Mouse (Mus musculus) neural tube, embryonic 12.5 days (tissue): Measurements from ENCODE around the gene Nphs1. TPM values are rescaled to one million over a fixed set of nuclear protein-coding genes. Genes with fewer than 3 reads are reported as not detected.
A peak's percentile ranks its signal among the peaks of the same experiment; 100 is the strongest.

Experiments
- ATAC-seq: fragments of 200-750 bp; cut with Nextera tagmentation; 2 replicates; pipeline ENCODE4 v1.8.0; 2017; ENCODE audit warnings: low read depth, mild to moderate bottlenecking, moderate TSS enrichment, moderate library complexity; ENCODE audit not compliant: low FRiP score
- H3K27ac ChIP-seq: fragments of 300-500 bp; sonication (generic); 2 replicates; pipeline ENCODE4 v1.5.1; 2016
- H3K27me3 ChIP-seq: fragments of 300-500 bp; sonication (generic); replicated peaks from 2 replicates; pipeline ENCODE4 v1.6.1; 2016; ENCODE audit warnings: mild to moderate bottlenecking
- H3K36me3 ChIP-seq: fragments of 300-500 bp; sonication (generic); 2 replicates; pipeline ENCODE4 v1.6.1; 2016; ENCODE audit warnings: mild to moderate bottlenecking
- H3K4me1 ChIP-seq: fragments of 300-500 bp; sonication (generic); 2 replicates; pipeline ENCODE4 v1.6.1; 2016
- H3K4me2 ChIP-seq: fragments of 300-500 bp; sonication (generic); replicated peaks from 2 replicates; pipeline ENCODE4 v1.6.1; 2016; ENCODE audit warnings: mild to moderate bottlenecking
- H3K4me3 ChIP-seq: fragments of 300-500 bp; sonication (generic); 2 replicates; pipeline ENCODE4 v1.5.1; 2016
- H3K9ac ChIP-seq: fragments of 300-500 bp; sonication (generic); 2 replicates; pipeline ENCODE4 v1.6.1; 2016; ENCODE audit warnings: mild to moderate bottlenecking
- H3K9me3 ChIP-seq: fragments of 300-500 bp; sonication (generic); 2 replicates; pipeline ENCODE4 v1.6.1; 2016; ENCODE audit warnings: mild to moderate bottlenecking
- WGBS: fragments of 180-500 bp; shearing (Covaris S2); methylation state at CpG from one replicate; pipeline ENCODE4 v1.1.7; 2016; 5-methylcytosine and 5-hydroxymethylcytosine counted together
- polyA plus RNA-seq: library from polyadenylated mRNA; unstranded; fragments of >200 nt; fragmentation: Nextera tagmentation; extraction: Ambion mirVana; gene quantifications from 2 replicates; pipeline ENCODE4 v1.2.1, GENCODE M21; 2016

Nphs1 gene
- polyA plus RNA-seq, 1 experiment from 2014 or later = 3.3 TPM

GRCm38 (mm10) chr7:30533941-30534632, 76.0 kb downstream of the Nphs1 start:
- H3K36me3 ChIP-seq = peaks cover 44% of the 10 kb centered on the region
- peak; percentile 56 for ATAC-seq
- no peaks in the 10 kb centered on the region for H3K27me3 ChIP-seq
- H3K9ac ChIP-seq = peak overlapping the region; percentile 87
- 6% methylated on average over 26 of the region's 26 CpGs for WGBS
- peaks cover 33% of the 10 kb centered on the region for H3K4me1 ChIP-seq
- peak overlapping the region; percentile 77; the same call in 1 of the 2 replicates for H3K27ac ChIP-seq
- H3K9me3 ChIP-seq = no peaks in the 10 kb centered on the region
- H3K4me2 ChIP-seq = peak overlapping the region; percentile 81
- peak overlapping the region; percentile 78 for H3K4me3 ChIP-seq

- peak within 1 kb of the TSS; percentile 87 for H3K9ac ChIP-seq
- ATAC-seq = peak; percentile 89
- H3K4me2 ChIP-seq = peak within 1 kb of the TSS; percentile 81
- peaks cover 33% of the 10 kb centered on the region for H3K4me1 ChIP-seq
- H3K36me3 ChIP-seq = peaks cover 43% of the 10 kb centered on the region
- no peaks in the 10 kb centered on the region for H3K9me3 ChIP-seq
- WGBS = under 1% methylated on average over 79 of the region's 84 CpGs
- H3K27ac ChIP-seq = peak within 1 kb of the TSS; percentile 77
- H3K27me3 ChIP-seq = no peaks in the 10 kb centered on the region
- peak within 1 kb of the TSS; percentile 78 for H3K4me3 ChIP-seq
Measured at GRCm38 (mm10) chr7:30534633-30535577, 76.8 kb downstream of the Nphs1 start, which contains the start of gene Arhgap33. Arhgap33 (minus strand) TSS chr7:30535060.

Other genes starting within 250 kb of the Nphs1 start
- 156 and 166 TPM in 2 replicates for gene Polr2i, start 226.4 kb upstream of the Nphs1 start, polyA plus RNA-seq
- 292 and 299 TPM in 2 replicates for gene Tbcb, start 226.0 kb upstream of the Nphs1 start, polyA plus RNA-seq
- gene Ovol3, start 222.6 kb upstream of the Nphs1 start, polyA plus RNA-seq = not detected in 2 replicates
- gene Thap8, start 178.2 kb upstream of the Nphs1 start, polyA plus RNA-seq = 0.52 and 0.78 TPM in 2 replicates
- 6.6 and 9.7 TPM in 2 replicates for gene Wdr62, start 177.9 kb upstream of the Nphs1 start, polyA plus RNA-seq
- gene Clip3, start 166.6 kb upstream of the Nphs1 start, polyA plus RNA-seq = 74.3 and 87.2 TPM in 2 replicates
- gene Alkbh6, start 149.6 kb upstream of the Nphs1 start, polyA plus RNA-seq = 93.4 and 95.9 TPM in 2 replicates
- 21.8 and 24.3 TPM in 2 replicates for gene Syne4, start 143.5 kb upstream of the Nphs1 start, polyA plus RNA-seq
- not detected in 2 replicates for gene E130208F15Rik, start 136.6 kb upstream of the Nphs1 start, polyA plus RNA-seq
- 25.9 and 26.7 TPM in 2 replicates for gene Sdhaf1, start 134.4 kb upstream of the Nphs1 start, polyA plus RNA-seq
- 10.7 and 11.1 TPM in 2 replicates for gene Lrfn3, start 95.5 kb upstream of the Nphs1 start, polyA plus RNA-seq
- gene Tyrobp, start 44.6 kb upstream of the Nphs1 start, polyA plus RNA-seq = 22.6 and 23.2 TPM in 2 replicates
- gene Hcst, start 38.5 kb upstream of the Nphs1 start, polyA plus RNA-seq = 0.72 and 1.2 TPM in 2 replicates
- 1.4 and 2.1 TPM in 2 replicates for gene Nfkbid, start 36.6 kb upstream of the Nphs1 start, polyA plus RNA-seq
- gene Aplp1, start 12.8 kb upstream of the Nphs1 start, polyA plus RNA-seq = 368 and 386 TPM in 2 replicates
- gene Kirrel2, start 625 bp upstream of the Nphs1 start, polyA plus RNA-seq = 13.5 and 14.6 TPM in 2 replicates
- gene Prodh2, start 35.3 kb downstream of the Nphs1 start, polyA plus RNA-seq = not detected in 2 replicates
- 78.3 and 90.0 TPM in 2 replicates for gene Arhgap33, start 76.7 kb downstream of the Nphs1 start, polyA plus RNA-seq
- 5.4 and 6.0 TPM in 2 replicates for gene Hspb6, start 93.9 kb downstream of the Nphs1 start, polyA plus RNA-seq
- 9.7 and 11.0 TPM in 2 replicates for gene Proser3, start 94.0 kb downstream of the Nphs1 start, polyA plus RNA-seq
- 52.8 and 53.4 TPM in 2 replicates for gene Lin37, start 101.5 kb downstream of the Nphs1 start, polyA plus RNA-seq
- gene U2af1l4, start 105.0 kb downstream of the Nphs1 start, polyA plus RNA-seq = 83.8 and 87.9 TPM in 2 replicates
- gene Gm49396, start 105.0 kb downstream of the Nphs1 start, polyA plus RNA-seq = 16.2 and 17.1 TPM in 2 replicates
- gene Psenen, start 105.3 kb downstream of the Nphs1 start, polyA plus RNA-seq = 137 and 143 TPM in 2 replicates
- gene Igflr1, start 107.1 kb downstream of the Nphs1 start, polyA plus RNA-seq = 4.1 and 5.7 TPM in 2 replicates
- gene Kmt2b, start 130.4 kb downstream of the Nphs1 start, polyA plus RNA-seq = 12.2 and 13.7 TPM in 2 replicates
- gene Zbtb32, start 140.6 kb downstream of the Nphs1 start, polyA plus RNA-seq = 0.22 and 0.47 TPM in 2 replicates
- gene Upk1a, start 154.5 kb downstream of the Nphs1 start, polyA plus RNA-seq = 1.6 and 1.9 TPM in 2 replicates
- 912 and 934 TPM in 2 replicates for gene Cox6b1, start 167.8 kb downstream of the Nphs1 start, polyA plus RNA-seq
- gene Etv2, start 177.5 kb downstream of the Nphs1 start, polyA plus RNA-seq = not detected in 2 replicates
- gene Rbm42, start 192.0 kb downstream of the Nphs1 start, polyA plus RNA-seq = 163 and 167 TPM in 2 replicates
- 39.5 and 45.2 TPM in 2 replicates for gene Haus5, start 206.7 kb downstream of the Nphs1 start, polyA plus RNA-seq
- not detected in 2 replicates for gene Pmis2, start 213.3 kb downstream of the Nphs1 start, polyA plus RNA-seq
- not detected in 2 replicates for gene 2200002J24Rik, start 240.6 kb downstream of the Nphs1 start, polyA plus RNA-seq